Mouse (Mus musculus): ENCODE data around the gene Krtdap.
"Not testable (repeated sequence)": the region's sequence is repeated elsewhere in the genome, so short reads cannot be mapped to it uniquely, and the experiment has no call there.

DNA sequence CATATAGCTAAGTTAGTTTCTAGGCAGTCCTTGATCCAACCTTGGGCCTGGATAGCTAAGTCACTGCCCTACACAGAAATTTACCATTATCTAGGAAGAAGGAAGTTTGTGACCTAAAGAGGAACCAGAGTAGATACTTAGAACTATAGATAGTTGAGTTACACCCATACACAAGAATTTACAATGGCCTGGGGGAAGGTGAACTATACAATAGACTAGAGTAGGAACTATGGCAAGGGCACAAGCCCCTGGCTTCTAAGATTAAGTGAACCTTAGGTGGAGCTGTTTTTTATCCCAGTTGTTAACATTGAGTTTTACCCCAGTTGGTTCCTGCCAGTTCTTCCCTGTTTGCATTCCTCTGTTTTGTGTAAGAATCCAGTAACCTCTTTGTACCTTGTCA is 41.2 kb downstream of the Krtdap start:
- not testable (repeated sequence) for TF ChIP-seq CTCF, EP300 (IDR thresholded peaks at IDR 0.05; ENCODE audit: low read depth)
